In the genomic region with DNA sequence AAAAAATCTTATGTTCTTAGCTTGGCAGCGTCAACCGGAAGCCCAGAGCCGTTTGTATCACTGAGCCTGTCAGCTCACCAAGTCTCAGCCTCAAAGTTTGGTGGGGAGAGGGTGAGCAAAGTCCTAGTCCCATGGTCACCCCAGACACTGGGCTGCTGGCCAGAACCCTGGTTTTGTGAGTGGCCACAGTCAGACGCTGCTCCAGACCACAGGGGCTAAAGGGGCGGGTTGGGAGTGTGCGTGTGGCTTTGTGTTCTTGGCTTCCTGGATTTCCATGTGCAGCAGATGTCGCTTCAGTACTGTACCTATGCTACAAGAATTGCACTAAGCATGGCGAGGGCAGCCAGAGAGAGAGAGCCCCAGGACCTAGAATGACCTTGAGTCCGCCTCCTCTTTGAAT, we compare ENCODE assay signal across 8 mouse cellular contexts. TPM values are rescaled to one million over a fixed set of nuclear protein-coding genes. Genes with fewer than 3 reads are reported as not detected.
DNase-seq lines count a peak whose midpoint lies in the region; ATAC-seq and TF ChIP-seq lines count a peak whose summit lies in the region.

No protein-coding gene starts in this region.

- WGBS in liver, adult 2 months, result 10% methylated on average over 9 of the region's 9 CpGs
- 81% methylated on average over 9 of the region's 9 CpGs for WGBS in intestine, embryonic 14.5 days
- WGBS in liver, embryonic 15.5 days (ENCODE audit: insufficient replicate concordance), result 64% methylated on average over 9 of the region's 9 CpGs
- 84% methylated on average over 9 of the region's 9 CpGs for WGBS in forebrain, embryonic 14.5 days

- peak overlapping the region; percentile 55 for H3K9ac ChIP-seq in liver, adult 2 months (ENCODE audit: low read depth, low read length)
- no peak overlapping the region for H3K9ac ChIP-seq in intestine, embryonic 14.5 days (ENCODE audit: low read length)
- H3K9ac ChIP-seq in liver, embryonic 15.5 days, result no peak overlapping the region
- no peak overlapping the region for H3K9ac ChIP-seq in forebrain, embryonic 14.5 days (ENCODE audit: low read length)

- peaks cover 40% of the 10 kb centered on the region for H3K4me1 ChIP-seq in liver, adult 2 months (ENCODE audit: control insufficient read depth, insufficient read depth, low read length)
- H3K4me1 ChIP-seq in intestine, embryonic 14.5 days (replicated peaks; ENCODE audit: control insufficient read depth, insufficient read depth, low read length), result peaks cover 40% of the 10 kb centered on the region
- H3K4me1 ChIP-seq in liver, embryonic 15.5 days (replicated peaks), result peaks cover 72% of the 10 kb centered on the region
- peaks cover 22% of the 10 kb centered on the region for H3K4me1 ChIP-seq in forebrain, embryonic 14.5 days (ENCODE audit: control insufficient read depth, insufficient read depth, low read length)

- no peak for TF ChIP-seq POLR2A in liver, adult 2 months (IDR thresholded peaks at IDR 0.05; ENCODE audit: extremely low read depth, insufficient read depth, low read length)

- no peaks in the 10 kb centered on the region for H3K27me3 ChIP-seq in liver, adult 2 months (ENCODE audit: control insufficient read depth, insufficient read depth, low read length)
- no peaks in the 10 kb centered on the region for H3K27me3 ChIP-seq in intestine, embryonic 14.5 days (replicated peaks; ENCODE audit: control insufficient read depth, insufficient read depth, low read length)
- no peaks in the 10 kb centered on the region for H3K27me3 ChIP-seq in liver, embryonic 15.5 days
- no peaks in the 10 kb centered on the region for H3K27me3 ChIP-seq in forebrain, embryonic 14.5 days (replicated peaks; ENCODE audit: control insufficient read depth, insufficient read depth, low read length)

- H3K36me3 ChIP-seq in liver, adult 2 months (ENCODE audit: control insufficient read depth, insufficient read depth, low read length), result no peaks in the 10 kb centered on the region; the same call in 1 of the 2 replicates
- H3K36me3 ChIP-seq in intestine, embryonic 14.5 days (ENCODE audit: control insufficient read depth, insufficient read depth, low read length), result peaks cover 10% of the 10 kb centered on the region; the same call in 1 of the 2 replicates
- peaks cover 24% of the 10 kb centered on the region for H3K36me3 ChIP-seq in liver, embryonic 15.5 days (replicated peaks)
- H3K36me3 ChIP-seq in forebrain, embryonic 14.5 days (ENCODE audit: control insufficient read depth, insufficient read depth, low read length), result no peaks in the 10 kb centered on the region

- H3K4me3 ChIP-seq in liver, adult 2 months (ENCODE audit: insufficient read depth, low read depth, low read length), result no peak overlapping the region
- no peak overlapping the region for H3K4me3 ChIP-seq in intestine, embryonic 14.5 days (ENCODE audit: low read depth, low read length)
- H3K4me3 ChIP-seq in liver, embryonic 15.5 days (replicated peaks), result no peak overlapping the region
- H3K4me3 ChIP-seq in forebrain, embryonic 14.5 days (ENCODE audit: low read depth, low read length), result no peak overlapping the region

- no peaks in the 10 kb centered on the region for H3K9me3 ChIP-seq in intestine, embryonic 14.5 days (ENCODE audit: control insufficient read depth, low read length)
- H3K9me3 ChIP-seq in liver, embryonic 15.5 days (replicated peaks), result no peaks in the 10 kb centered on the region
- H3K9me3 ChIP-seq in forebrain, embryonic 14.5 days (replicated peaks; ENCODE audit: control insufficient read depth, low read length), result no peaks in the 10 kb centered on the region

- peaks cover 6% of the 10 kb centered on the region; the same call in 1 of the 2 replicates for H3K79me2 ChIP-seq in liver, adult 2 months (ENCODE audit: control insufficient read depth, insufficient read depth, low read length)

- DNase-seq in liver, adult 2 months (ENCODE audit: extremely low read depth, low read depth, low spot score), result peak; percentile 91
- DNase-seq in liver, result no peak
- peak; percentile 57 to 70 for DNase-seq in cerebellum, postnatal 14 days
- peak; percentile 47 for DNase-seq in intestine, embryonic 14.5 days (ENCODE audit: low spot score)
- DNase-seq in gastrocnemius, adult 18-20 months (ENCODE audit: low spot score), result no peak
- no peak for DNase-seq in forebrain, embryonic 14.5 days (ENCODE audit: low spot score)
- DNase-seq in gastrocnemius, postnatal 4 days (ENCODE audit: low spot score in 2 of 2), result no peak

- H3K27ac ChIP-seq in liver, adult 2 months (replicated peaks; ENCODE audit: insufficient read depth, low read depth, low read length), result peak overlapping the region; percentile 96
- H3K27ac ChIP-seq in intestine, embryonic 14.5 days (ENCODE audit: low read depth), result no peak overlapping the region
- H3K27ac ChIP-seq in liver, embryonic 15.5 days (replicated peaks), result peak overlapping the region; percentile 84
- H3K27ac ChIP-seq in forebrain, embryonic 14.5 days (ENCODE audit: low read depth, low read length), result no peak overlapping the region

- H3K4me2 ChIP-seq in intestine, embryonic 14.5 days (ENCODE audit: low read length), result no peak overlapping the region
- H3K4me2 ChIP-seq in liver, embryonic 15.5 days, result no peak overlapping the region
- no peak overlapping the region for H3K4me2 ChIP-seq in forebrain, embryonic 14.5 days (ENCODE audit: low read length)

- ATAC-seq in intestine, embryonic 14.5 days (replicated peaks; ENCODE audit: low FRiP score, low TSS enrichment, low read depth), result no peak
- ATAC-seq in liver, embryonic 15.5 days (ENCODE audit: insufficient read depth), result peak; percentile 6; the same call in 1 of the 2 replicates
- ATAC-seq in forebrain, embryonic 14.5 days, result no peak

- TF ChIP-seq CTCF in liver, adult 2 months (IDR thresholded peaks at IDR 0.05; ENCODE audit: low read depth, low read length), result peak; percentile 28

RNA-seq across cellular contexts. Expression of gene Sigmar1, which starts 3.2 kb away (rescaled TPM):
- 69.3 and 82.2 TPM in 2 replicates for total RNA-seq in liver, adult 2 months (2014; rRNA removed)
- polyA plus RNA-seq in liver, adult 2 months (2012; rRNA removed), result 362 and 423 TPM in 2 replicates
- polyA plus RNA-seq in intestine, embryonic 14.5 days (2014; fragmentation: Nextera tagmentation; extraction: Ambion mirVana), result 113 TPM in 2 replicates
- 47.3 and 59.1 TPM in 2 replicates for polyA plus RNA-seq in liver, embryonic 15.5 days (2015; fragmentation: Nextera tagmentation; extraction: Ambion mirVana)
- 1 to 10 TPM; 8.4 to 9.4 TPM for total RNA-seq in gastrocnemius, adult 18-20 months (2021)
- 49.8 and 54.2 TPM in 2 replicates for polyA plus RNA-seq in forebrain, embryonic 14.5 days (2014; fragmentation: Nextera tagmentation; extraction: Ambion mirVana)
- 10 to 100 TPM; 25.7 to 27.4 TPM for total RNA-seq in gastrocnemius, postnatal 4 days (2021)

RNA-seq across cellular contexts. Expression of gene Galt, which starts 4.2 kb away (rescaled TPM):
- 52.4 and 57.9 TPM in 2 replicates for total RNA-seq in liver, adult 2 months (2014; rRNA removed)
- 204 and 217 TPM in 2 replicates for polyA plus RNA-seq in liver, adult 2 months (2012; rRNA removed)
- 44.8 and 47.7 TPM in 2 replicates for polyA plus RNA-seq in intestine, embryonic 14.5 days (2014; fragmentation: Nextera tagmentation; extraction: Ambion mirVana)
- polyA plus RNA-seq in liver, embryonic 15.5 days (2015; fragmentation: Nextera tagmentation; extraction: Ambion mirVana), result 29.9 and 36.0 TPM in 2 replicates
- total RNA-seq in gastrocnemius, adult 18-20 months (2021), result 10 to 100 TPM; 30.0 to 32.8 TPM
- 23.4 and 25.2 TPM in 2 replicates for polyA plus RNA-seq in forebrain, embryonic 14.5 days (2014; fragmentation: Nextera tagmentation; extraction: Ambion mirVana)
- 10 to 100 TPM; 24.0 to 24.1 TPM for total RNA-seq in gastrocnemius, postnatal 4 days (2021)

RNA-seq across cellular contexts. Expression of gene Ccl27a, which starts 14.8 kb away (rescaled TPM):
- total RNA-seq in liver, adult 2 months (2014; rRNA removed), result 11.9 and 13.1 TPM in 2 replicates
- 33.3 and 39.4 TPM in 2 replicates for polyA plus RNA-seq in liver, adult 2 months (2012; rRNA removed)
- 35.0 and 39.3 TPM in 2 replicates for polyA plus RNA-seq in intestine, embryonic 14.5 days (2014; fragmentation: Nextera tagmentation; extraction: Ambion mirVana)
- polyA plus RNA-seq in liver, embryonic 15.5 days (2015; fragmentation: Nextera tagmentation; extraction: Ambion mirVana), result 7.3 and 8.2 TPM in 2 replicates
- total RNA-seq in gastrocnemius, adult 18-20 months (2021), result 10 to 100 TPM; 18.1 to 19.1 TPM
- polyA plus RNA-seq in forebrain, embryonic 14.5 days (2014; fragmentation: Nextera tagmentation; extraction: Ambion mirVana), result 195 and 200 TPM in 2 replicates
- total RNA-seq in gastrocnemius, postnatal 4 days (2021), result 10 to 100 TPM; 26.2 to 27.4 TPM

RNA-seq across cellular contexts. Expression of gene Arid3c, which starts 28.3 kb away (rescaled TPM):
- total RNA-seq in liver, adult 2 months (2014; rRNA removed), result not detected in 2 replicates
- polyA plus RNA-seq in liver, adult 2 months (2012; rRNA removed), result not detected in 2 replicates
- not detected in 2 replicates for polyA plus RNA-seq in intestine, embryonic 14.5 days (2014; fragmentation: Nextera tagmentation; extraction: Ambion mirVana)
- not detected in 2 replicates for polyA plus RNA-seq in liver, embryonic 15.5 days (2015; fragmentation: Nextera tagmentation; extraction: Ambion mirVana)
- not detected for total RNA-seq in gastrocnemius, adult 18-20 months (2021)
- polyA plus RNA-seq in forebrain, embryonic 14.5 days (2014; fragmentation: Nextera tagmentation; extraction: Ambion mirVana), result 0.12 and 0.15 TPM in 2 replicates
- total RNA-seq in gastrocnemius, postnatal 4 days (2021), result not detected

RNA-seq across cellular contexts. Expression of gene Dctn3, which starts 36.2 kb away (rescaled TPM):
- total RNA-seq in liver, adult 2 months (2014; rRNA removed), result 33.4 and 40.2 TPM in 2 replicates
- 43.2 and 44.5 TPM in 2 replicates for polyA plus RNA-seq in liver, adult 2 months (2012; rRNA removed)
- 123 and 124 TPM in 2 replicates for polyA plus RNA-seq in intestine, embryonic 14.5 days (2014; fragmentation: Nextera tagmentation; extraction: Ambion mirVana)
- polyA plus RNA-seq in liver, embryonic 15.5 days (2015; fragmentation: Nextera tagmentation; extraction: Ambion mirVana), result 64.1 and 67.2 TPM in 2 replicates
- 10 to 100 TPM; 42.5 to 45.3 TPM for total RNA-seq in gastrocnemius, adult 18-20 months (2021)
- polyA plus RNA-seq in forebrain, embryonic 14.5 days (2014; fragmentation: Nextera tagmentation; extraction: Ambion mirVana), result 301 and 330 TPM in 2 replicates
- total RNA-seq in gastrocnemius, postnatal 4 days (2021), result 10 to 100 TPM; 49.8 to 52.9 TPM

Comparison
In these comparisons a context has a peak if more than half of its experiments do, and no peak if none do; other contexts are left out.
1. DNase-seq: peak in liver, adult 2 months (single experiment), cerebellum, postnatal 14 days (2 of 2) and intestine, embryonic 14.5 days (single experiment); none in liver (single experiment), gastrocnemius, adult 18-20 months (single experiment), forebrain, embryonic 14.5 days (single experiment) and gastrocnemius, postnatal 4 days (0 of 2).
2. H3K27ac ChIP-seq: peak in liver, adult 2 months (single experiment) and liver, embryonic 15.5 days (single experiment); none in intestine, embryonic 14.5 days (single experiment) and forebrain, embryonic 14.5 days (single experiment).